Mouse (Mus musculus) left cerebral cortex, postnatal 36 days (tissue): ENCODE measurements around the gene Best2. TPM values are rescaled to one million over a fixed set of nuclear protein-coding genes. Genes with fewer than 3 reads are reported as not detected.

Experiments used
- DNase-seq, 2 experiments: peaks; one replicate each; pipeline ENCODE4 v3.0.0; 2021 to 2022; ENCODE audit warnings: low spot score in 2 of 2, mixed read lengths in 1 of 2
- intact Hi-C: fragments of 180-260 bp; cut with DNase I; formaldehyde crosslinking; loops from one replicate; pipeline ENCODE4 v1.15.1; 2025
- microRNA-seq: library from miRNA; unstranded; fragments of <30 nt; microRNA quantifications from one replicate; pipeline ENCODE4 v1.2.0, GENCODE M21; 2022
- total RNA-seq, 2 experiments: library from RNA; stranded (reverse); gene quantifications; 2 replicates each; pipeline ENCODE4 v1.2.3; 2021

Gene Best2
- total RNA-seq, 2 experiments from 2014 or later = not detected

DNA sequence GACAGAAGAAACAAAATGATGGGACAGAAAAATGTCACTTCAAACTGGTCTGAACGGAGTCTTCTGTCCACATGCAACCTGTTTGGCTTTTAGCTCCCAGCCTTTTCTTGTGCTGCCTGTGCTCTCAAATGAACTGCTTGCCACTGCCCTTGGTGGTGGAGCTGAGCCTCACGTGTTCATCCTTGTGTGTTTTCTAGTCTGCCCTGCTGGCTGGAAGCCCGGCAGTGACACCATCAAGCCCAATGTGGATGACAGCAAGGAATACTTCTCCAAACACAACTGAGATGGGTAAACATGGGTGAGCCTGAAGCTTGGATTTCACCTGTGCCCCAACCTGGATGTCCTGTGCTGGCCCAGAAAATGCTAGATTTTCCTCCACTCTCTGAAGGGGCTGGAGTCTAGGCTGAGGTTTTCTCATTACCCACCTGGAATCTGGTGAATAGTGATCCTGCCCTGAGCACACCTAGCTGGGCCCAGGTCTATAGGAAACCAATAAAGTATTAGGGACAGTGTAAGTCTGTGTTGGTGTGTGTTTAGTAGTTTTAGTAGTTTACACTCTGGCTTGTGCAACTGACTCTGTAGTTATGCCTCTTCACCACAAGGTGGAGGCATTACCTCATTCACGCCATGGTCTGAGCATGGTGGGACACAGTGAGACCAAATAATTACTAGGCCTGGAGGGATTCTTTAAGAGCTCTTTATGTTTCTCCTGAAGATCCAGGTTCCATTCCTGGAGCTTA is 40.4 kb downstream of the Best2 start:
- DNase-seq = no peak
- intact Hi-C loops = loop anchor here (5.0 kb wide), 1 partner anchor 33 kb away; no protein-coding TSS in a partner anchor

DNA sequence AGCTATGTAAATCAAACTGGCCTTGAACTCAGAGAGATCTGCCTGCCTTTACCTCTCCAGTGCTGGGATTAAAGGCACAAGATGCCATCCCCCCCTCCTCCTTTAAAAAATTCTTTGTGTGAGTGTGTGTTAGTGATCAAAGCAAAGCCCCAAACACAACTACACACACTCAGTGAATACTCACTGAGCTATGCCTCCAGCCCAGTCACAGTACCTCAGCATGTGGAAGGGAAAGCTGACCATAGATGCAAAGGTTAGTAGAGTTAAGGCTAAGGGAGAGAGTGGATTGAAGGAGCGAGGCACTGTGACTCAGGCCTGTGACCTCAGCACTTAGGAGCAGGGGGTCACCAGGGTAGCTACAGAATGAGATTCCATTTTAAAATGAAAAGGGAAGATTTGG is 41.3 kb downstream of the Best2 start:
- intact Hi-C loops = loop anchor here (5.0 kb wide), 1 partner anchor 34 kb away; no protein-coding TSS in a partner anchor
- no peak for DNase-seq

DNA sequence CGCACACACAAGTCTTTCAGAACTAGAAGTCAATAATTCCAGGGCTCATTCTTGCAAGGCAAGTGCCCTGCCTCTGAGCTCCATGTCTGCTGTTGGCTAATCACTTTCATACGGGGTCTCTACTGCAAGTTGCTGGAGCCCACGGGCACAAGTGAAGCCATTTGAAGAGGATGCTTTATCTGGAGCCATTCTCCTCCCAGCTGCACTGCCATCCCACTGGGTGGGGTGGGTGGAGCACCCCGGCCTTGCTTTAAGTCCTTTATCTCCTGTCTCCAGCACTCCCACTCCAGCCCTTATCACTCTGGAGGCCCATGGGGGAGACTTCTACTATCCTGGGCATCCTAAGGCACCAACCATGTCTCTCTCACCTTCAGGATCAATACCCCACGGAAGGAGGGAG is 43.4 kb downstream of the Best2 start:
- intact Hi-C loops = loop anchor here (5.0 kb wide), 1 partner anchor 36 kb away; no protein-coding TSS in a partner anchor
- no peak for DNase-seq

GRCm38 (mm10) chr8:84970135-84970790 is 44.1 kb downstream of the Best2 start:
- no peak for DNase-seq
- intact Hi-C loops = loop anchor here (5.0 kb wide), 1 partner anchor 37 kb away; no protein-coding TSS in a partner anchor

DNA sequence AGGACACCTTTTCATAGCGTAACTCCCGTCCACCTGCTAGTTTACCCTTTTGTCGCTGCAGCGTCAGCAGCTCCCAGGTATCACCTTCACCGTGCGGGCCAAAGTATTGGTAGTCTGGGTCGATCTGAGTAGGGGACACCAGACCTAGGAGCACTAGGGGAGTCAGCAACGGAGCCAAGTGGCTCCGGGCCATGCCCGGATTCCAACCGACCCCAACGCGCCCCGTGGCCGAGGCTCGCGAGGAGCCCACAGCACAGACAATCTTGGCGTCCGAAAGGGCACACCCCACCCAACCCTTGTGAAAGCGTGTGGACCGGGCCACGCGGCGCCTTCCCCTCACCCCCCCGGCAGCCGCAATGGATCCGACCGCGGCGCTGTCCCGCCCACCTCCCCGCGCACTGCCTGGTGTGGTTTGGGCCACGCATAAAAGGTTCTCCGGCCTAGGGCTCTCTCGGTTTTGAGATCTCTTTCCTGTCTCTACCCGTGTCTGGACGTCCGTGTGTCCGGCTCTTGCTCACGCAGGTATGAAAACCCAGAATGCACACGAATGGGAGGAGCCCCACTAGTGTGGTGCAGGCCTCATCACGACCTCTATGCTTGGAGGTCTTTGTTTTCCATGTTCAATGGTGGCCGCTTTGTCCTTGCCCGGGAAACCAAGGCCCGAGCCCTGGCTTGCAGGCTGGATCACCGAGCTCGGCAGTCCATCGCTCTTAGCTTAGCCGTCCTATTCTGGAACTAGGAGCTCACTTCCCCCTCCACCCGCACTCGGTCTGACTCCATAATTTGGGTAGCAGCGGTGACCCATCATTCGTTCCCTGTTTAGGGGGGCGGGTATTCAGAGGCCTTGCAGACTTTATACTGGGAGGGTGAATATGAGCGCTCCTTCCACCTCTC is 44.8 kb downstream of the Best2 start, which contains the start of the genes Gm49661, Prdx2 and Rnaseh2a:
TSS of gene Gm49661 (minus strand) at position 193 of the 894 bp plus-strand sequence.
TSS of gene Prdx2 (plus strand) at position 347 of the 894 bp plus-strand sequence.
TSS of gene Rnaseh2a (minus strand) at position 527 of the 894 bp plus-strand sequence.
- intact Hi-C loops = loop anchor here (5.0 kb wide), 1 partner anchor 38 kb away; no protein-coding TSS in a partner anchor
- peak; percentile 71 to 78 for DNase-seq

DNA sequence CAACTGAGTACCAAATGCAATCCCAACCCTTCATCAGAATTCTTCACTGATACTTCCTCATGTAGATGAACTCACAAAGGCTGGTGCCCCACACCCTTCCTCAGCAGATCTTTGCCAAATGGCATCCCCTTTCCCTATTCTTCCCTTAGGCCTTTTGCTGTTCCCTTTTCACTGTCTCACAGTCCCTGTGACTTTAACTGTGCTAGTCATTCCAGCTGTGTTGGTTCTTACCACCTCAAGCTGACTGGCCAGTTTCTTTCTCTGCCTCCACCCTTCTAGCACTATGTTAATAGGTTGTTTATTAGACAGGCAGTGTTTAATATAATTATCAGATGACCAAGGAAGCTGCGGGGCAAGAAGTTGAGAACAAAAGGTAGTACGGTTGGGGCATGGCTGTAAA is 45.7 kb downstream of the Best2 start:
- DNase-seq = no peak
- intact Hi-C loops = no loop called here

DNA sequence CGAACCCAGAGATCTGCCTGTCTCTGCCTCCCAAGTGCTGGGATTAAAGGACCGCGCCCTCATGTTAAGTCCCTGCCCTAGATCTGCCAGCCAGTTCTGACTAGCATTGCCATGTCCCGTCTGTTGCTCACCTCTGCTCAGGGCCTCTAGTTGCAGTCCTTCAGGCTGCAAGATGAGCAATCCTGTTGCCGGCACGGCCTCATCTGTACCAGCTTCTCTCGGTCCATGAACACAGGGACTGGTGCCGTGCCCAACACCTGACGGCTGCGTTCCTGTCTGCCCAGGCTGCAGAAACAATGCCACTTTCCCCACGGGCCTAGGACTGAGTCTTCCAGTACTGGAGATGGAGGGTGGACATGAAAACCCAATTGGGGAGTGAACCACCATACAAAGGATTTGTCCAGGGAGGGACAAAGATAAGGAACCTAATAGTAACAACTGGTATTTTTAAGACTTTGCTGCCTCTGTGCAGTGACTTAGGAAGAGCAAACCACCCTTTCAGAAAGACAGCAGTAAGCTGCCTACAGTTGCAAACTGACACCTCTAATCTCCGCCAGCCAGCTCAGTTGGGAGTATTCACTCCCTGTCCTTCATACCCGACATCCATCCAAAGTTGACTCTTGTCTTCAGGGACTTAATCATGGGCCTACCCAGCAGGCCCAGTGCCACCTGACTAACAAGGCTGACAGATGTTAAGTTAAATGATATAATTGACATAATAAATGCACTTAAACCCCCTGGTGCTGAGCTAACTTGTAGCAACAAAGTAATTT is 46.6 kb downstream of the Best2 start:
- intact Hi-C loops = no loop called here

GRCm38 (mm10) chr8:84966603-84967002 is 47.7 kb downstream of the Best2 start:
- DNase-seq = no peak
- intact Hi-C loops = no loop called here

More for the DNA sequence above, 46.6 kb downstream of the Best2 start:
- DNase-seq = no peak

DNA sequence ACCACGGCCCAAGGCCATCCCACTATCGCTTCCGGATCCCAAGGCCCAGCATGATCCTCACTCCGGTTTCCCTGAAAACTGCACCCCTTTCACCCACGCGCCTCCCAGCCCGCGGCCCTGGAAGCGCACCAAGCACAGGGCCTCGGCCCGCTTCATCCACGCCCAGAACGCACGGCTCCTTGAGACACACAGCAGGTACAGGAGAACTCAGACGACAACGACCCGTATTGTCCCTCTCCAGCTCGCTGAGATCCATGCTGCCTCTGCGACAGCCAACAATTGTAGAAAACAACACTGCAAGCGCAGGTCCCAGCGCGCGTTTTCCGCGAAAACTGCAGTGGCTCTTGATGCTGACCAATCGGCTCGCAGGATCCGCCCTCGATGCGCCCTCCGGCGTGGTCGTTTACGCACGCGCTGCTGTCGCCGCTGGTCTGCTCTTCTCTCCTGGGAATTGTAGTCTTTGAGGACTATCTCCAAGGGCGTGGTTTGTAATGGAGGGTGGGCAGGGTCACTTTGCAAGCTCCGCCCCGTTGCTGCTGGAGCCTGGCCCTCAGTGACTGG is 48.5 kb downstream of the Best2 start:
- intact Hi-C loops = loop anchor here (1.0 kb wide), 1 partner anchor 20 kb away; the partner anchor contains the start of gene Rtbdn
- peak; percentile 92 for DNase-seq

GRCm38 (mm10) chr8:84963952-84964351 is 50.4 kb downstream of the Best2 start:
- DNase-seq = no peak
- intact Hi-C loops = no loop called here

DNA sequence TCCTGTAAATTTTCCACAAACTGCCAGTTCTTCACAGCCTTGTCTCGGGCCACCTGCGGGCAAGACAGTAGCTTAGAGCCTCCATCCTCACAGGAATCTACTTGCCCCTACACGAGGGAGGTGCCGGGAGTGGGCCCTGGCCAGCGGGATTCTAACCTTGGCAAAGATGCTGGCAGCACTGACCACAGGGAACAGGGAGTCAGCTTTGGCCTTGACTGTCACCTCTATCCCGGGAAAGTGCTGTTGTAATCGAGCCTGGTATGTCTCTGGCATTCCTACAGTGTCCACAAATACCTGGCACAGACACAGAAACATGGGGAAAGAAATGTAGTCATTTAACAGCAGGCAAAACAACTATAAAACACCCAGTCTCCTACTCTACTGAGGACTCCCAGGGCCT is 54.5 kb downstream of the Best2 start:
- intact Hi-C loops = no loop called here
- no peak for DNase-seq

Small RNA genes within 50 kb of the gene (microRNA-seq; reads per million reads assigned to microRNA genes)
- gene Mir7070 = 3.6 reads per million, percentile 9 among the genes with 10 or more reads in this experiment

Other genes with a start within 250 kb of the Best2 start
- gene Nfix, start 214.2 kb downstream of the Best2 start, total RNA-seq = 100 to 1,000 TPM; 303 to 353 TPM
- gene Dand5, start 191.7 kb downstream of the Best2 start, total RNA-seq = 10 to 100 TPM; 10.3 to 10.9 TPM
- gene Gadd45gip1, start 183.0 kb downstream of the Best2 start, total RNA-seq = 10 to 100 TPM; 26.3 to 26.9 TPM
- 10 to 100 TPM; 77.9 to 78.8 TPM for gene Rad23a, start 173.9 kb downstream of the Best2 start, total RNA-seq
- 100 to 1,000 TPM; 435 to 511 TPM for gene Calr, start 167.6 kb downstream of the Best2 start, total RNA-seq
- 10 to 100 TPM; 46.2 to 47.8 TPM for gene Farsa, start 157.5 kb downstream of the Best2 start, total RNA-seq
- 1 to 10 TPM; 8.3 TPM for gene Syce2, start 142.4 kb downstream of the Best2 start, total RNA-seq
- 10 to 100 TPM; 29.6 to 42.4 TPM for gene Gcdh, start 120.6 kb downstream of the Best2 start, total RNA-seq
- gene Klf1, start 112.6 kb downstream of the Best2 start, total RNA-seq = not detected
- 1 to 10 TPM; 3.1 to 4.1 TPM for gene Dnase2a, start 106.0 kb downstream of the Best2 start, total RNA-seq
- gene Mast1, start 77.2 kb downstream of the Best2 start, total RNA-seq = 10 to 100 TPM; 85.9 to 94.2 TPM
- 1 to 10 TPM in 1 of 2 experiments, under 1 TPM in 1; 0.84 to 1.7 TPM for gene Rtbdn, start 67.5 kb downstream of the Best2 start, total RNA-seq
- gene Gm49661, start 45.1 kb downstream of the Best2 start, total RNA-seq = 1 to 10 TPM in 1 of 2 experiments, not detected in 1; 1.6 TPM
- gene Prdx2, start 44.9 kb downstream of the Best2 start, total RNA-seq = 100 to 1,000 TPM; 324 to 340 TPM
- gene Rnaseh2a, start 44.8 kb downstream of the Best2 start, total RNA-seq = 10 to 100 TPM; 41.2 to 55.4 TPM
- gene Junb, start 35.8 kb downstream of the Best2 start, total RNA-seq = 100 to 1,000 TPM in 1 of 2 experiments, 10 to 100 TPM in 1; 43.2 to 133 TPM
- gene Hook2, start 23.9 kb downstream of the Best2 start, total RNA-seq = 10 to 100 TPM in 1 of 2 experiments, 1 to 10 TPM in 1; 8.2 to 10.0 TPM
- 100 to 1,000 TPM; 119 to 143 TPM for gene Asna1, start 10.8 kb upstream of the Best2 start, total RNA-seq
- 100 to 1,000 TPM; 124 to 132 TPM for gene Trir, start 12.3 kb upstream of the Best2 start, total RNA-seq
- 100 to 1,000 TPM; 160 to 169 TPM for gene Tnpo2, start 22.4 kb upstream of the Best2 start, total RNA-seq
- 10 to 100 TPM; 21.7 to 22.8 TPM for gene Fbxw9, start 45.5 kb upstream of the Best2 start, total RNA-seq
- not detected for gene Gm5741, start 53.5 kb upstream of the Best2 start, total RNA-seq
- 10 to 100 TPM; 64.4 to 68.5 TPM for gene Dhps, start 57.2 kb upstream of the Best2 start, total RNA-seq
- gene Wdr83os, start 66.2 kb upstream of the Best2 start, total RNA-seq = 10 to 100 TPM; 48.2 to 54.8 TPM
- gene Wdr83, start 66.8 kb upstream of the Best2 start, total RNA-seq = 10 to 100 TPM; 26.0 to 28.9 TPM
- 10 to 100 TPM; 36.6 to 38.2 TPM for gene Man2b1, start 68.7 kb upstream of the Best2 start, total RNA-seq
- 1 to 10 TPM; 6.7 to 8.7 TPM for gene Zfp791, start 108.6 kb upstream of the Best2 start, total RNA-seq
- not detected for gene Cks1brt, start 137.4 kb upstream of the Best2 start, total RNA-seq
- gene Olfr371, start 211.5 kb upstream of the Best2 start, total RNA-seq = not detected